Mouse (Mus musculus): ENCODE measurements at regions not wholly inside any gene's neighbourhood (a gene's known extent, or its start where the extent isn't known, plus 50 kb on each side); places are given as distances from the start of the nearest gene placed in this dataset.
A peak's percentile ranks its signal among the peaks of the same experiment; 100 is the strongest.

DNA sequence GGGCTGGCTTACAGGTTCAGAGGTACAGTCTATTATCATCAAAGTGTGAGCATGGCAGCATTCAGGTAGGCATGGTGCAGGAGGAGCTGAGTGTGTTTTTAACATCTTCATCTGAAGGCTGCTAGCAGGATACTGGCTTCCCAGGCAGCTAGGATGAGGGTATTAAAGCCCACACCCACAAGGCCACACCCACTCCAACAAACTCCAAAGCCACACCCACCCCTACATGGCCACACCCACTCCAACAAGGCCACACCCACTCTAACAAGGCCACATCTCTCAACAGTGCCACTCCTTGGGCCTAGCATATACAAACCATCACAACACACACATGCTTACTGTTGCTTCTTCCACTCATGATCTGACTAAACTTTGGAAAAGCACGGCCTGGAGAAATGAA is 172.5 kb downstream of the Msrb3 start:
- Histone ChIP-seq H3K9ac (no peak overlapping the region), H3K4me2 (no peak overlapping the region), H3K36me3 (no peaks in the 10 kb centered on the region), H3K4me3 (no peak overlapping the region), H3K9me3 (no peaks in the 10 kb centered on the region), H3K27me3 (peaks cover 35% of the 10 kb centered on the region), H3K4me1 (replicated peaks) (peaks cover 15% of the 10 kb centered on the region), H3K27ac (replicated peaks) (no peak overlapping the region)
- ATAC-seq (ENCODE audit: low read depth) = no peak
- 97% methylated on average over 1 of the region's 1 CpGs for WGBS

DNA sequence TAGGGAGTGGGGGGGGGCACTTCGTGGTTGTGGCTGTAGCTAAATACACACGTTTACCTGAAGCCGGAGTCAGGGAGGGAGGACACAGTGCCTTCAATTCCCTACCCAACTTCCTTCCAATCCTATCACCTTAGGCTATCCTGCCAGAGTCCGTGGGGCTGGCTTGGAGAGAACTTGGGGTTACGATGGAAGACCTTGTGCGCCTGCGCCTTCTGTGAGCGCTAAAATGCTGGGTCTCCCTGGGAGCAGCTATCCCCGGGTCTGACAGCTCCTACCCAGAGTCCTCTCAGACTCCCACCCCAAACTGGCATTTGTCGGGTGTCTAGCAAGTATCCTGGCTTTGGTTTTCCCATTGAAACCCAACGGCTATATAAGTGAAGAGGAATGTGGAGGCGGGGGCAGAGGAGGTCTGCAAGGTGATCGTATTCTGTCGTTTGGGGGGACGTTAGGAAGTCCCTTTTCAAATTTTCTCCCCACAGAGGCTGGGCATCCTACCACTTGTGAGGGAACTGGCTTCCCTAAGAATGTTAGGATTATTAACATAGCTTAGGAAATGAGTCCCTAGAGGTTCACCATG is 176.9 kb downstream of the Msrb3 start:
- H3K4me2 ChIP-seq = peak overlapping the region; percentile 60
- no peak for ATAC-seq (ENCODE audit: low read depth)
- 3% methylated on average over 15 of the region's 15 CpGs for WGBS
- peaks cover 22% of the 10 kb centered on the region for H3K4me1 ChIP-seq (replicated peaks)
- H3K9ac ChIP-seq = peak overlapping the region; percentile 43
- H3K9me3 ChIP-seq = no peaks in the 10 kb centered on the region
- peaks cover 48% of the 10 kb centered on the region for H3K27me3 ChIP-seq
- H3K4me3 ChIP-seq = peak overlapping the region; percentile 35
- H3K27ac ChIP-seq (replicated peaks) = no peak overlapping the region
- H3K36me3 ChIP-seq = no peaks in the 10 kb centered on the region

GRCm38 (mm10) chr10:120720981-120721380 is 177.9 kb downstream of the Msrb3 start:
- H3K4me1 ChIP-seq (replicated peaks) = peaks cover 22% of the 10 kb centered on the region
- 8% methylated on average over 3 of the region's 3 CpGs for WGBS
- ATAC-seq (ENCODE audit: low read depth) = no peak

GRCm38 (mm10) chr10:120720061-120720460 is 178.8 kb downstream of the Msrb3 start:
- no peak overlapping the region for H3K4me3 ChIP-seq
- peaks cover 22% of the 10 kb centered on the region for H3K4me1 ChIP-seq (replicated peaks)
- no peak overlapping the region for H3K27ac ChIP-seq (replicated peaks)
- no peak for ATAC-seq (ENCODE audit: low read depth)
- peaks cover 48% of the 10 kb centered on the region for H3K27me3 ChIP-seq
- no peak overlapping the region for H3K9ac ChIP-seq
- H3K4me2 ChIP-seq = no peak overlapping the region
- no peaks in the 10 kb centered on the region for H3K36me3 ChIP-seq
- WGBS = 14% methylated on average over 3 of the region's 3 CpGs
- H3K9me3 ChIP-seq = no peaks in the 10 kb centered on the region

More at GRCm38 (mm10) chr10:120720981-120721380, 177.9 kb downstream of the Msrb3 start:
- Histone ChIP-seq H3K36me3 (no peaks in the 10 kb centered on the region), H3K4me2 (no peak overlapping the region), H3K27ac (replicated peaks) (no peak overlapping the region), H3K4me3 (no peak overlapping the region), H3K9me3 (no peaks in the 10 kb centered on the region), H3K27me3 (peaks cover 48% of the 10 kb centered on the region), H3K9ac (no peak overlapping the region)

GRCm38 (mm10) chr10:120717159-120717567 is 181.7 kb downstream of the Msrb3 start:
- no peaks in the 10 kb centered on the region for H3K9me3 ChIP-seq
- H3K36me3 ChIP-seq = no peaks in the 10 kb centered on the region
- H3K4me2 ChIP-seq = no peak overlapping the region
- 67% methylated on average over 11 of the region's 11 CpGs for WGBS
- peaks cover 20% of the 10 kb centered on the region for H3K27me3 ChIP-seq
- H3K4me1 ChIP-seq (replicated peaks) = peaks cover 13% of the 10 kb centered on the region
- ATAC-seq (ENCODE audit: low read depth) = no peak
- no peak overlapping the region for H3K4me3 ChIP-seq
- no peak overlapping the region for H3K9ac ChIP-seq
- H3K27ac ChIP-seq (replicated peaks) = no peak overlapping the region

DNA sequence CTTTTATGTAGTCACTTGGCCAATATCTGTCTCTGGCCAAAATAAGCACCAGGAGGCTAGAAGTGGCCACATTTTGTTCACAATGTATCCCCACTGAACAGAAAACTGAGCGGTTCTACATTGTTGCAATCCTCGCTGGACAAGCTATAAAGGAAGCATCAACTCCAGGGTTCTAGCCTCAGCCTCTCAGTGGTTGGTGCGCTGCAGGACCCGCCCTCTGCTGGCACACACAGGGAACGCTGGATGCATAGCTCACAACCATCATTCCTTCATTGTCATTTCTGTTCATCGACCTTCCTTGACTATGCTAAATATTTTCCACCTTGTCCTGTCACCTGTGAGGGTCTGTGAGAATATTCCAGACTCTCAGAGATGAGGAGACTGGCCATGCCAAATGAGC is 182.5 kb downstream of the Msrb3 start:
- 66% methylated on average over 6 of the region's 6 CpGs for WGBS

DNA sequence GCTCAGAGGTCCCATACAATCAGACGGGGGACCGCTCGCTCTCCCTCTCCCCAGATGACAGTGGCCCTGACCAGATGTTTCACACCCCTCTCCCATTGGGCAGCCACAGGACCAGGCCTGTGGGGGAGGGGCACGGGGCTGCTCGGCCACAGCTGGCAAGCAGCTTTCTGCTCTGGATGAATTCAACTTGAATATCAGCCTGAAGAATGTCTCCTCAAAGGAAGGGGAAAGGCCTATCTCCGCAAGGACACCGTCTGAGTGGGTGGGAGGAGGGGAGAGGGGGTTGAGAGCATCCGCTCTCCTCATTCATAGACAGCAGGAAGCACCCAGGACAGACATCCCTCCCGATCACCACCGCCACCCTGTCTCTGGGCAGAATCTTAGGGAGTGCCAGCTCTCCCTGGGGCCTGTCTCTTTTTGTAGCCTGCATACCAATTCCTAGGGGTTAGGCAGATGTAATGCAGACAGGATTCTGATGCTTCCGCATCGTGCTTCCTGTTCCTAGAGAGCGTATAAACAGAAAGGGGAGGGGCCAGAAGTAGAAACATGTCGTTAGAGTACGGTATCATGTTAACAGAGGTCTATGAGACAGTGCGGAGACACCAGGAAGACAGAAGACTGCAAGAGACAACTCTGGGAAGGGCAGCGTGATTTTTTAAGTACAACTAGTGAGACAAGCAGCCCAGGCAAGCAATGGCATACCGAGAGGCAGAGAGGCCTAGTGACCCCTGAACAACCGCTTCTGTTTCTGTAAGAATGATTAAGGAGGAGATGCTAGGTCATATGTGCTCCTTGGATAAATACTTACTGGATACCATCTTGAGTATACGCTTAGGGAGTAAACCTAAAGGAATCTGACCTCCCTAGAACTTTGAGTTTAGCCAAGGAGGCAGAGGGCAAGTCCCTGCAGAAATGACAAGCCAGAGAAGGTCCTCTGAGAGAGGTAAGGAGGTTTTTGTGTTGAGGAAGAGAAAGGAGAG is 190.8 kb downstream of the Msrb3 start:
- WGBS = 28% methylated on average over 20 of the region's 20 CpGs
- peak overlapping the region; percentile 24 for H3K4me2 ChIP-seq
- H3K27ac ChIP-seq (replicated peaks) = no peak overlapping the region
- ATAC-seq (ENCODE audit: low read depth) = no peak
- H3K36me3 ChIP-seq = no peaks in the 10 kb centered on the region
- no peaks in the 10 kb centered on the region for H3K9me3 ChIP-seq
- no peaks in the 10 kb centered on the region for H3K27me3 ChIP-seq
- H3K4me3 ChIP-seq = no peak overlapping the region
- H3K4me1 ChIP-seq (replicated peaks) = peaks cover 25% of the 10 kb centered on the region
- H3K9ac ChIP-seq = no peak overlapping the region; the same call in 1 of the 2 replicates

More for the DNA sequence above, 182.5 kb downstream of the Msrb3 start:
- Histone ChIP-seq H3K4me1 (replicated peaks) (peaks cover 6% of the 10 kb centered on the region), H3K4me3 (no peak overlapping the region), H3K9me3 (no peaks in the 10 kb centered on the region), H3K27me3 (peaks cover 13% of the 10 kb centered on the region), H3K4me2 (no peak overlapping the region), H3K9ac (no peak overlapping the region), H3K36me3 (no peaks in the 10 kb centered on the region), H3K27ac (replicated peaks) (no peak overlapping the region)
- ATAC-seq (ENCODE audit: low read depth) = no peak

DNA sequence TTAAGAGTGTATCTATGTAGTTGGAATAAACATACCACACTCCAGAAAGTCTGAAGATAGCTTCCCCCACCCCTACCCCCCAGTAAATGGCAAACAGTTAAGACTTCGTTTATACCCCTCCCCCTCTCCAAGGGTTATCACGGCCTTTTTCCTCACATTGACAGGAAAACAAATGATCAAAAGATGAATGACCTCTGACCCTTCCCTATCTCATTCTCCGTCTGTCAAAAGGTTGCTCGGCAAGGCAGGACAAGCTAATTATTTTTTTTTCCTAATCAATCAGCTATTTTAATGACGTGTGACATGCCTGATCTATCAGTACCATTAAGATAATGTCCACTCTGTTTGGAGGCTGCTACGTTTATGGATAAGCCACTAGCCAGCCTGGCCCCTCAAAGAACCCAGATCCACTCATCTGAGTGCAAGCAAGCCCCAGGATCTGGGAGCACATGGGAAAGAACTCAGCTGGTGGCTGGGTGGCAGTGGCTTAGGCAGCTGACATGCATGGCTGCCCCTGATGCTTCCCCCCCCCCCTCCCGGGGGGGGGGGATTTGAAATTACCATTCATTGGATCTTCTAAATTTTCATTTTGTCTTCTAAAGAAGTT is 192.1 kb downstream of the Msrb3 start:
- H3K4me1 ChIP-seq (replicated peaks) = peaks cover 25% of the 10 kb centered on the region
- no peak overlapping the region for H3K4me2 ChIP-seq
- H3K4me3 ChIP-seq = no peak overlapping the region
- WGBS = 13% methylated on average over 7 of the region's 7 CpGs
- H3K36me3 ChIP-seq = no peaks in the 10 kb centered on the region
- H3K27me3 ChIP-seq = no peaks in the 10 kb centered on the region
- H3K9ac ChIP-seq = no peak overlapping the region
- no peak overlapping the region for H3K27ac ChIP-seq (replicated peaks)
- H3K9me3 ChIP-seq = no peaks in the 10 kb centered on the region
- ATAC-seq (ENCODE audit: low read depth) = no peak

DNA sequence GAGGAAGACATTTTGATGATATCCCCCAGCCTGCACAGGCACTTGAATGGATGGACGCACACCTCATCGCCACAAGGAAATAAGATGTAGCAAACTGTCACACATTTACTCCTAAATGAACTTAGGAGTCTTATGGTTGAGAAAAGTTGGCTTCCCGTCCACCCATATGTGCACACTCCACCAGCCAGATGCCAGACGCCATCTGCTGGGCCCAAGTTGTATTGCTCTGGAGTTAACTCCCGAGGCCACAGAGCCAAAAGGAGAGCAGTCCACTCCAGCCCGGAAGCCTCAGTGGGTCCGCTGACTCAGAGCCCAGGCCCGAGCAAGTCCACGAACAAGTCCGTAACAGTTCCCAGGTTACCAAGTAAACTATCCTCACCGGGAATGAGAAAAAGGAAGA is 197.1 kb downstream of the Msrb3 start:
- Histone ChIP-seq H3K4me3 (no peak overlapping the region), H3K4me2 (no peak overlapping the region), H3K27me3 (no peaks in the 10 kb centered on the region; the same call in none of the 2 replicates), H3K27ac (replicated peaks) (no peak overlapping the region), H3K36me3 (no peaks in the 10 kb centered on the region), H3K9me3 (no peaks in the 10 kb centered on the region), H3K4me1 (replicated peaks) (peaks cover 15% of the 10 kb centered on the region), H3K9ac (no peak overlapping the region)
- ATAC-seq (ENCODE audit: low read depth) = no peak
- 34% methylated on average over 11 of the region's 11 CpGs for WGBS

DNA sequence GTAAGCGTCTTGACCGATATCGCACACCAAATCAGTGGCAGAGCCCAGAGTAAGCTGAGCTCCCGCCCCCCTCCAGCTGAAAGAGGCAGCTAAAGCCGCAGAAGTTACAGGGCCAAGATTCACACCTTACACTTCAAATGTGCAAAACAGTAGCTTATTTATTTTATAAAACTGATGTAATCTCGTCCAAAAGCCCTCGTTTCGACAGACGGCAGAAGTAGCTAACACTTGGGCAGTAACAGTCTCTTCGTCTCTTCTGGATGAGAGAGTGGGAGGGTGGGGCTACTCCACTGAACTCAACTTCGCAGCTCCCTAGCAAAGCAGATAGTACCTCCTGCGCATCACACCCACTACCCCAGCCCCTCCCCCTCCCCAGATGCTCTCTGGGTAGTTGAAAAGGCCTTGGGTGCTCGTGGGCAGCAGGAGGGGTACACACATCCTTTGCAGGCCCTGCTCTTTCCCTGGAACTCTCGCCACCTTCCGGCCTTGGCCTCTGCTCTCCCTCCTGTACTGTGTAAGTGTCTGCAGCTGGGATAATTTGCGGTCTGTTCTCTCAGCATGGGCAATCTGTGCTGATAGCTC is 201.5 kb downstream of the Msrb3 start:
- no peak for ATAC-seq (ENCODE audit: low read depth)
- Histone ChIP-seq H3K4me2 (0 out of 2 replicates have a peak overlapping the region, but pooled peaks have one; percentile 13), H3K36me3 (no peaks in the 10 kb centered on the region), H3K27ac (replicated peaks) (no peak overlapping the region), H3K27me3 (peaks cover 23% of the 10 kb centered on the region), H3K4me3 (no peak overlapping the region), H3K4me1 (replicated peaks) (peaks cover 15% of the 10 kb centered on the region), H3K9me3 (no peaks in the 10 kb centered on the region), H3K9ac (no peak overlapping the region)
- WGBS = 10% methylated on average over 16 of the region's 16 CpGs

- Histone ChIP-seq H3K27me3 (peaks cover 23% of the 10 kb centered on the region), H3K4me2 (no peak overlapping the region), H3K36me3 (no peaks in the 10 kb centered on the region), H3K4me3 (no peak overlapping the region), H3K4me1 (replicated peaks) (peaks cover 15% of the 10 kb centered on the region), H3K9ac (no peak overlapping the region), H3K9me3 (no peaks in the 10 kb centered on the region), H3K27ac (replicated peaks) (no peak overlapping the region)
- 58% methylated on average over 2 of the region's 2 CpGs for WGBS
- ATAC-seq (ENCODE audit: low read depth) = no peak
Observed at GRCm38 (mm10) chr10:120696481-120696880, 202.4 kb downstream of the Msrb3 start.

DNA sequence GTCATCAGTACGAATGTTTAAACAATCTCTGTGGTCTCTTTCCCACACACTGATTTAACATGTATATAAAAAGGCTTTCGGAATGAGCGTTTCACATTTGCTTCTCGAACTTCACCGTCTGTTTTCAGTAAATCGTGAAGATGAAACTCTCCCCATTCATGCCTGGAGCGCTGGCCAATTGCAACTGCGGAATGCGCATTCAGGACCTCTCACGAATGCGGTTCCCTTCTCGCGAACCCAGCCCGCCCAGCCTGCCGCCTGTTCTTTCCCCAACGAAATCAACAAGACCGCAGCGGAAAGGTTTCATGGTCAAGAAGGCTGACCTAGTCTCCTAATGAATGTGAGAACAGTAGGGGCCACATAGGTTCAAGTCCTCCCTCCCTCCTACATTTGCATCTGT is 204.4 kb downstream of the Msrb3 start:
- Histone ChIP-seq H3K4me1 (replicated peaks) (peaks cover 15% of the 10 kb centered on the region), H3K36me3 (no peaks in the 10 kb centered on the region), H3K9me3 (no peaks in the 10 kb centered on the region), H3K4me2 (peak overlapping the region; percentile 30), H3K9ac (no peak overlapping the region), H3K4me3 (no peak overlapping the region), H3K27ac (replicated peaks) (no peak overlapping the region), H3K27me3 (peaks cover 26% of the 10 kb centered on the region)
- no peak for ATAC-seq (ENCODE audit: low read depth)
- WGBS = 16% methylated on average over 18 of the region's 18 CpGs
